ENCODE assay signal across 8 mouse cellular contexts in genomic region chr2:31822524-31823371, GRCm38 (mm10). TPM values are rescaled to one million over a fixed set of nuclear protein-coding genes. Genes with fewer than 3 reads are reported as not detected.
DNase-seq lines count a peak whose midpoint lies in the region; ATAC-seq and TF ChIP-seq lines count a peak whose summit lies in the region.

No protein-coding gene starts in this region.

- H3K4me1 ChIP-seq in kidney, postnatal 0 days (replicated peaks; ENCODE audit: insufficient read depth, low read length), result no peaks in the 10 kb centered on the region; the same call in 1 of the 2 replicates
- H3K4me1 ChIP-seq in kidney, adult 2 months (ENCODE audit: control insufficient read depth, insufficient read depth, low read length), result no peaks in the 10 kb centered on the region
- H3K4me1 ChIP-seq in embryonic facial prominence, embryonic 11.5 days (ENCODE audit: control insufficient read depth, insufficient read depth, low read length), result peaks cover 10% of the 10 kb centered on the region
- no peaks in the 10 kb centered on the region; the same call in 1 of the 2 replicates for H3K4me1 ChIP-seq in intestine, embryonic 14.5 days (replicated peaks; ENCODE audit: control insufficient read depth, insufficient read depth, low read length)
- peaks cover 9% of the 10 kb centered on the region for H3K4me1 ChIP-seq in liver, embryonic 12.5 days
- H3K4me1 ChIP-seq in neural tube, embryonic 11.5 days (ENCODE audit: control insufficient read depth, insufficient read depth, low read length), result peaks cover 2% of the 10 kb centered on the region; the same call in 1 of the 2 replicates

- DNase-seq in kidney, postnatal 0 days (ENCODE audit: low spot score), result no peak
- DNase-seq in kidney, adult 2 months, result no peak
- peak; percentile 32 for DNase-seq in embryonic facial prominence, embryonic 11.5 days (ENCODE audit: low spot score)
- DNase-seq in intestine, embryonic 14.5 days (ENCODE audit: low spot score), result peak; percentile 61
- peak; percentile 68 for DNase-seq in neural tube, embryonic 11.5 days (ENCODE audit: low spot score)
- DNase-seq in ovary, postnatal 14 days (ENCODE audit: low spot score), result no peak
- DNase-seq in adipocyte (ENCODE audit: low spot score), result no peak

- no peak overlapping the region for H3K27ac ChIP-seq in kidney, postnatal 0 days
- no peak overlapping the region for H3K27ac ChIP-seq in kidney, adult 2 months (ENCODE audit: insufficient read depth, low read depth, low read length)
- no peak overlapping the region for H3K27ac ChIP-seq in embryonic facial prominence, embryonic 11.5 days (replicated peaks; ENCODE audit: low read depth, low read length)
- H3K27ac ChIP-seq in intestine, embryonic 14.5 days (ENCODE audit: low read depth), result no peak overlapping the region
- H3K27ac ChIP-seq in liver, embryonic 12.5 days, result no peak overlapping the region
- no peak overlapping the region for H3K27ac ChIP-seq in neural tube, embryonic 11.5 days (ENCODE audit: low read depth, low read length)

- no peak for TF ChIP-seq POLR2A in kidney, adult 2 months (IDR thresholded peaks at IDR 0.05; ENCODE audit: low read depth, low read length)

- 0 out of 2 replicates have a peak, but pooled peaks cover 5% of the 10 kb centered on the region for H3K27me3 ChIP-seq in kidney, postnatal 0 days (ENCODE audit: insufficient read depth, low read length)
- no peaks in the 10 kb centered on the region; the same call in 1 of the 2 replicates for H3K27me3 ChIP-seq in kidney, adult 2 months (replicated peaks; ENCODE audit: control insufficient read depth, insufficient read depth, low read length)
- H3K27me3 ChIP-seq in embryonic facial prominence, embryonic 11.5 days (ENCODE audit: control insufficient read depth, insufficient read depth, low read length), result peaks cover 7% of the 10 kb centered on the region
- H3K27me3 ChIP-seq in intestine, embryonic 14.5 days (replicated peaks; ENCODE audit: control insufficient read depth, insufficient read depth, low read length), result 0 out of 2 replicates have a peak, but pooled peaks cover 3% of the 10 kb centered on the region
- peaks cover 59% of the 10 kb centered on the region for H3K27me3 ChIP-seq in liver, embryonic 12.5 days (replicated peaks)
- H3K27me3 ChIP-seq in neural tube, embryonic 11.5 days (ENCODE audit: control insufficient read depth, insufficient read depth, low read length), result 0 out of 2 replicates have a peak, but pooled peaks cover 4% of the 10 kb centered on the region

- H3K9ac ChIP-seq in kidney, postnatal 0 days (ENCODE audit: low read depth, low read length), result no peak overlapping the region
- peak overlapping the region; percentile 25; the same call in 1 of the 2 replicates for H3K9ac ChIP-seq in embryonic facial prominence, embryonic 11.5 days (replicated peaks; ENCODE audit: low read length)
- no peak overlapping the region for H3K9ac ChIP-seq in intestine, embryonic 14.5 days (ENCODE audit: low read length)
- H3K9ac ChIP-seq in liver, embryonic 12.5 days, result no peak overlapping the region
- no peak overlapping the region for H3K9ac ChIP-seq in neural tube, embryonic 11.5 days (ENCODE audit: low read length)

- no peaks in the 10 kb centered on the region for H3K9me3 ChIP-seq in kidney, postnatal 0 days (replicated peaks; ENCODE audit: low read length)
- H3K9me3 ChIP-seq in embryonic facial prominence, embryonic 11.5 days (replicated peaks; ENCODE audit: control insufficient read depth, low read length), result no peaks in the 10 kb centered on the region
- H3K9me3 ChIP-seq in intestine, embryonic 14.5 days (ENCODE audit: control insufficient read depth, low read length), result no peaks in the 10 kb centered on the region
- no peaks in the 10 kb centered on the region for H3K9me3 ChIP-seq in liver, embryonic 12.5 days (replicated peaks)
- H3K9me3 ChIP-seq in neural tube, embryonic 11.5 days (ENCODE audit: control insufficient read depth, low read length), result no peaks in the 10 kb centered on the region

- H3K4me2 ChIP-seq in kidney, postnatal 0 days (ENCODE audit: low read length), result peak overlapping the region; percentile 35
- peak overlapping the region; percentile 36 for H3K4me2 ChIP-seq in embryonic facial prominence, embryonic 11.5 days (ENCODE audit: low read depth, low read length)
- H3K4me2 ChIP-seq in intestine, embryonic 14.5 days (ENCODE audit: low read length), result peak overlapping the region; percentile 42
- H3K4me2 ChIP-seq in liver, embryonic 12.5 days, result peak overlapping the region; percentile 46
- peak overlapping the region; percentile 32 for H3K4me2 ChIP-seq in neural tube, embryonic 11.5 days (ENCODE audit: low read depth)

- H3K36me3 ChIP-seq in kidney, postnatal 0 days (ENCODE audit: insufficient read depth, low read length), result no peaks in the 10 kb centered on the region
- H3K36me3 ChIP-seq in kidney, adult 2 months (ENCODE audit: control insufficient read depth, insufficient read depth, low read length), result no peaks in the 10 kb centered on the region
- H3K36me3 ChIP-seq in embryonic facial prominence, embryonic 11.5 days (replicated peaks; ENCODE audit: control insufficient read depth, insufficient read depth, low read depth, low read length), result no peaks in the 10 kb centered on the region
- H3K36me3 ChIP-seq in intestine, embryonic 14.5 days (ENCODE audit: control insufficient read depth, insufficient read depth, low read length), result no peaks in the 10 kb centered on the region
- no peaks in the 10 kb centered on the region for H3K36me3 ChIP-seq in liver, embryonic 12.5 days
- no peaks in the 10 kb centered on the region for H3K36me3 ChIP-seq in neural tube, embryonic 11.5 days (ENCODE audit: control insufficient read depth, insufficient read depth, low read length)

- no peak for ATAC-seq in kidney, postnatal 0 days (replicated peaks; ENCODE audit: low FRiP score, low read depth)
- peak; percentile 55; the same call in 1 of the 2 replicates for ATAC-seq in embryonic facial prominence, embryonic 11.5 days (replicated peaks; ENCODE audit: insufficient number of reproducible peaks, low FRiP score, low TSS enrichment, low read depth)
- ATAC-seq in intestine, embryonic 14.5 days (replicated peaks; ENCODE audit: low FRiP score, low TSS enrichment, low read depth), result 0 out of 2 replicates have a peak, but pooled peaks have one; percentile 16
- ATAC-seq in liver, embryonic 12.5 days, result 0 out of 2 replicates have a peak, but pooled peaks have one; percentile 18
- peak; percentile 50; the same call in 1 of the 2 replicates for ATAC-seq in neural tube, embryonic 11.5 days (ENCODE audit: insufficient read depth, low FRiP score, low TSS enrichment)

- no peak overlapping the region for H3K4me3 ChIP-seq in kidney, postnatal 0 days (replicated peaks; ENCODE audit: low read depth, low read length)
- no peak overlapping the region for H3K4me3 ChIP-seq in kidney, adult 2 months (ENCODE audit: insufficient read depth, low read depth, low read length)
- no peak overlapping the region for H3K4me3 ChIP-seq in embryonic facial prominence, embryonic 11.5 days (ENCODE audit: low read depth, low read length)
- 0 out of 2 replicates have a peak overlapping the region, but pooled peaks have one; percentile 12 for H3K4me3 ChIP-seq in intestine, embryonic 14.5 days (ENCODE audit: low read depth, low read length)
- H3K4me3 ChIP-seq in liver, embryonic 12.5 days, result peak overlapping the region; percentile 16
- H3K4me3 ChIP-seq in neural tube, embryonic 11.5 days (ENCODE audit: low read depth, low read length), result no peak overlapping the region

- WGBS in kidney, postnatal 0 days, result 21% methylated on average over 39 of the region's 39 CpGs
- 25% methylated on average over 39 of the region's 39 CpGs for WGBS in kidney, adult 2 months
- WGBS in embryonic facial prominence, embryonic 11.5 days, result 17% methylated on average over 39 of the region's 39 CpGs
- 13% methylated on average over 39 of the region's 39 CpGs for WGBS in intestine, embryonic 14.5 days
- WGBS in liver, embryonic 12.5 days (ENCODE audit: insufficient replicate concordance), result 13% methylated on average over 39 of the region's 39 CpGs
- WGBS in neural tube, embryonic 11.5 days, result 20% methylated on average over 39 of the region's 39 CpGs

- TF ChIP-seq CTCF in kidney, postnatal 0 days (IDR thresholded peaks at IDR 0.05; ENCODE audit: low read depth), result no peak
- TF ChIP-seq CTCF in kidney, adult 2 months (conservative IDR thresholded peaks at IDR 0.05; ENCODE audit: insufficient read depth, insufficient read length, low read depth, low read length), result no peak

RNA-seq across cellular contexts. Expression of gene Qrfp, which starts 12.4 kb away (rescaled TPM):
- 0.08 TPM in 2 replicates for polyA plus RNA-seq in kidney, postnatal 0 days (2015; fragmentation: Nextera tagmentation; extraction: Ambion mirVana)
- polyA plus RNA-seq in kidney, adult 2 months (2012; rRNA removed), result 0.05 and 0.11 TPM in 2 replicates
- polyA plus RNA-seq in embryonic facial prominence, embryonic 11.5 days (2014; fragmentation: Nextera tagmentation; extraction: Ambion mirVana), result 0.14 and 0.22 TPM in 2 replicates
- polyA plus RNA-seq in intestine, embryonic 14.5 days (2014; fragmentation: Nextera tagmentation; extraction: Ambion mirVana), result 0.05 TPM in 1 of 2 replicates, not detected in the other
- polyA plus RNA-seq in liver, embryonic 12.5 days (2016; fragmentation: Nextera tagmentation; extraction: Ambion mirVana), result 0.04 and 0.06 TPM in 2 replicates
- 0.09 and 0.31 TPM in 2 replicates for polyA plus RNA-seq in neural tube, embryonic 11.5 days (2014; fragmentation: Nextera tagmentation; extraction: Ambion mirVana)

RNA-seq across cellular contexts. Expression of gene Fibcd1, which starts 23.1 kb away (rescaled TPM):
- 0.75 and 0.89 TPM in 2 replicates for polyA plus RNA-seq in kidney, postnatal 0 days (2015; fragmentation: Nextera tagmentation; extraction: Ambion mirVana)
- polyA plus RNA-seq in kidney, adult 2 months (2012; rRNA removed), result 0.03 and 0.05 TPM in 2 replicates
- polyA plus RNA-seq in embryonic facial prominence, embryonic 11.5 days (2014; fragmentation: Nextera tagmentation; extraction: Ambion mirVana), result 0.11 and 0.14 TPM in 2 replicates
- polyA plus RNA-seq in intestine, embryonic 14.5 days (2014; fragmentation: Nextera tagmentation; extraction: Ambion mirVana), result 0.43 and 0.46 TPM in 2 replicates
- not detected in 2 replicates for polyA plus RNA-seq in liver, embryonic 12.5 days (2016; fragmentation: Nextera tagmentation; extraction: Ambion mirVana)
- 0.51 and 1.2 TPM in 2 replicates for polyA plus RNA-seq in neural tube, embryonic 11.5 days (2014; fragmentation: Nextera tagmentation; extraction: Ambion mirVana)

Comparison
In these comparisons a context has a peak if more than half of its experiments do, and no peak if none do; other contexts are left out.
1. DNase-seq: peak in embryonic facial prominence, embryonic 11.5 days (single experiment), intestine, embryonic 14.5 days (single experiment) and neural tube, embryonic 11.5 days (single experiment); none in kidney, postnatal 0 days (single experiment), kidney, adult 2 months (single experiment), ovary, postnatal 14 days (single experiment) and adipocyte (single experiment).
2. H3K4me3 ChIP-seq: peak in intestine, embryonic 14.5 days (single experiment) and liver, embryonic 12.5 days (single experiment); none in kidney, postnatal 0 days (single experiment), kidney, adult 2 months (single experiment), embryonic facial prominence, embryonic 11.5 days (single experiment) and neural tube, embryonic 11.5 days (single experiment).
3. Peak in every context shown above with its lines, with median percentiles within 50 percentile points of each other: H3K4me2 ChIP-seq.